Mouse (Mus musculus): Measurements from ENCODE around the gene Gm21987. TPM values are rescaled to one million over a fixed set of nuclear protein-coding genes. Genes with fewer than 3 reads are reported as not detected.
A peak's percentile ranks its signal among the peaks of the same experiment; 100 is the strongest.

Gene Gm21987
- not detected in 2 replicates for polyA plus RNA-seq (2014; fragmentation: Nextera tagmentation; extraction: Ambion mirVana)

GRCm38 (mm10) chr16:38346529-38347325 is at the start of gene Gm21987, which contains the start of gene Cox17:
Gene Gm21987, plus strand, starts transcription at chr16:38347040.
Gene Cox17, plus strand, starts transcription at chr16:38346991.
- H3K27ac ChIP-seq (ENCODE audit: low read depth): peak within 1 kb of the TSS; percentile 91

GRCm38 (mm10) chr16:38298410-38298809 is 48.4 kb upstream of the Gm21987 start:
- DNase-seq (no peak), ATAC-seq (ENCODE audit: insufficient read depth) (no peak)
- Histone ChIP-seq H3K27ac (ENCODE audit: low read depth) (no peak overlapping the region), H3K9me3 (ENCODE audit: low read depth, low read length) (no peaks in the 10 kb centered on the region), H3K4me2 (no peak overlapping the region), H3K4me1 (ENCODE audit: insufficient read depth) (no peaks in the 10 kb centered on the region), H3K9ac (no peak overlapping the region), H3K27me3 (ENCODE audit: insufficient read depth, low read length) (no peaks in the 10 kb centered on the region), H3K36me3 (ENCODE audit: insufficient read depth) (no peaks in the 10 kb centered on the region), H3K4me3 (ENCODE audit: low read depth, low read length) (no peak overlapping the region)
- 83% methylated on average over 6 of the region's 6 CpGs for WGBS
- no peak for TF ChIP-seq CTCF (IDR thresholded peaks at IDR 0.05; ENCODE audit: low read depth)

More at GRCm38 (mm10) chr16:38346529-38347325, at the start of gene Gm21987, which contains the start of gene Cox17:
- peak within 1 kb of the TSS; percentile 75 for H3K4me2 ChIP-seq
- TF ChIP-seq CTCF (IDR thresholded peaks at IDR 0.05; ENCODE audit: low read depth): no peak
- peaks cover 20% of the 10 kb centered on the region for H3K36me3 ChIP-seq (ENCODE audit: insufficient read depth)
- DNase-seq (peak; percentile 98), ATAC-seq (ENCODE audit: insufficient read depth) (peak; percentile 93)
- no peaks in the 10 kb centered on the region for H3K27me3 ChIP-seq (ENCODE audit: insufficient read depth, low read length)
- no peaks in the 10 kb centered on the region; the same call in 1 of the 2 replicates for H3K4me1 ChIP-seq (ENCODE audit: insufficient read depth)
- peak within 1 kb of the TSS; percentile 86 for H3K4me3 ChIP-seq (ENCODE audit: low read depth, low read length)
- H3K9ac ChIP-seq: peak within 1 kb of the TSS; percentile 91
- 3% methylated on average over 35 of the region's 35 CpGs for WGBS
- H3K9me3 ChIP-seq (ENCODE audit: low read depth, low read length): no peaks in the 10 kb centered on the region

- no peak overlapping the region for H3K4me3 ChIP-seq (ENCODE audit: low read depth, low read length)
- H3K27ac ChIP-seq (ENCODE audit: low read depth): no peak overlapping the region
- no peak overlapping the region for H3K9ac ChIP-seq
- no peaks in the 10 kb centered on the region for H3K27me3 ChIP-seq (ENCODE audit: insufficient read depth, low read length)
- H3K9me3 ChIP-seq (ENCODE audit: low read depth, low read length): no peaks in the 10 kb centered on the region
- DNase-seq: no peak
- no peak for ATAC-seq (ENCODE audit: insufficient read depth)
- WGBS: 84% methylated on average over 13 of the region's 13 CpGs
- no peak overlapping the region for H3K4me2 ChIP-seq
- TF ChIP-seq CTCF (IDR thresholded peaks at IDR 0.05; ENCODE audit: low read depth): no peak
- H3K4me1 ChIP-seq (ENCODE audit: insufficient read depth): no peaks in the 10 kb centered on the region
- H3K36me3 ChIP-seq (ENCODE audit: insufficient read depth): no peaks in the 10 kb centered on the region
Measured at GRCm38 (mm10) chr16:38302367-38302766, 44.5 kb upstream of the Gm21987 start.

- H3K27ac ChIP-seq (ENCODE audit: low read depth): peak overlapping the region; percentile 24; the same call in 1 of the 2 replicates
- 37% methylated on average over 17 of the region's 17 CpGs for WGBS
- H3K36me3 ChIP-seq (ENCODE audit: insufficient read depth): no peaks in the 10 kb centered on the region
- no peaks in the 10 kb centered on the region for H3K4me1 ChIP-seq (ENCODE audit: insufficient read depth)
- peak overlapping the region; percentile 42 for H3K4me2 ChIP-seq
- no peaks in the 10 kb centered on the region for H3K27me3 ChIP-seq (ENCODE audit: insufficient read depth, low read length)
- TF ChIP-seq CTCF (IDR thresholded peaks at IDR 0.05; ENCODE audit: low read depth): peak; percentile 19; the same call in 1 of the 2 replicates
- H3K9me3 ChIP-seq (ENCODE audit: low read depth, low read length): no peaks in the 10 kb centered on the region
- peak; percentile 67 for ATAC-seq (ENCODE audit: insufficient read depth)
- no peak overlapping the region for H3K4me3 ChIP-seq (ENCODE audit: low read depth, low read length)
- no peak overlapping the region for H3K9ac ChIP-seq
- peak; percentile 76 for DNase-seq
Measured at GRCm38 (mm10) chr16:38304460-38305194, 42.2 kb upstream of the Gm21987 start.

GRCm38 (mm10) chr16:38306571-38307220 is 40.1 kb upstream of the Gm21987 start:
- no peak overlapping the region for H3K27ac ChIP-seq (ENCODE audit: low read depth)
- WGBS: 46% methylated on average over 18 of the region's 18 CpGs
- H3K9me3 ChIP-seq (ENCODE audit: low read depth, low read length): no peaks in the 10 kb centered on the region
- TF ChIP-seq CTCF (IDR thresholded peaks at IDR 0.05; ENCODE audit: low read depth): peak; percentile 64
- no peak overlapping the region for H3K4me2 ChIP-seq
- ATAC-seq (ENCODE audit: insufficient read depth) (no peak), DNase-seq (no peak)
- H3K27me3 ChIP-seq (ENCODE audit: insufficient read depth, low read length): no peaks in the 10 kb centered on the region
- H3K4me3 ChIP-seq (ENCODE audit: low read depth, low read length): no peak overlapping the region
- no peaks in the 10 kb centered on the region for H3K36me3 ChIP-seq (ENCODE audit: insufficient read depth)
- no peak overlapping the region for H3K9ac ChIP-seq
- no peaks in the 10 kb centered on the region for H3K4me1 ChIP-seq (ENCODE audit: insufficient read depth)

GRCm38 (mm10) chr16:38307221-38307605 is 39.6 kb upstream of the Gm21987 start:
- DNase-seq (no peak), ATAC-seq (ENCODE audit: insufficient read depth) (no peak)
- Histone ChIP-seq H3K4me3 (ENCODE audit: low read depth, low read length) (no peak overlapping the region), H3K36me3 (ENCODE audit: insufficient read depth) (no peaks in the 10 kb centered on the region), H3K4me1 (ENCODE audit: insufficient read depth) (no peaks in the 10 kb centered on the region), H3K9ac (no peak overlapping the region), H3K4me2 (no peak overlapping the region), H3K27ac (ENCODE audit: low read depth) (no peak overlapping the region), H3K9me3 (ENCODE audit: low read depth, low read length) (no peaks in the 10 kb centered on the region), H3K27me3 (ENCODE audit: insufficient read depth, low read length) (no peaks in the 10 kb centered on the region)
- WGBS: 51% methylated on average over 5 of the region's 5 CpGs
- no peak for TF ChIP-seq CTCF (IDR thresholded peaks at IDR 0.05; ENCODE audit: low read depth)

All from lung, embryonic 14.5 days (tissue).